Mouse (Mus musculus): ENCODE results near the gene Cyp3a11. TPM values are rescaled to one million over a fixed set of nuclear protein-coding genes. Genes with fewer than 3 reads are reported as not detected.
A peak's percentile ranks its signal among the peaks of the same experiment; 100 is the strongest.
"Not testable (repeated sequence)": the region's sequence is repeated elsewhere in the genome, so short reads cannot be mapped to it uniquely, and the experiment has no call there.

The Cyp3a11 gene
- 6,008 and 10,741 TPM in 2 replicates for total RNA-seq (2014; rRNA removed)
- polyA plus RNA-seq (2012; rRNA removed): 589 and 877 TPM in 2 replicates

- no peak for TF ChIP-seq CTCF (IDR thresholded peaks at IDR 0.05; ENCODE audit: low read depth, low read length)
- peak; percentile 77; the same call in 1 of the 2 replicates for TF ChIP-seq POLR2A (IDR thresholded peaks at IDR 0.05; ENCODE audit: extremely low read depth, insufficient read depth, low read length)
- Histone ChIP-seq H3K27ac (replicated peaks; ENCODE audit: insufficient read depth, low read depth, low read length) (peak within 1 kb of the TSS; percentile 90), H3K4me3 (ENCODE audit: insufficient read depth, low read depth, low read length) (peak within 1 kb of the TSS; percentile 56), H3K36me3 (ENCODE audit: control insufficient read depth, insufficient read depth, low read length) (peaks cover 25% of the 10 kb centered on the region), H3K9ac (ENCODE audit: low read depth, low read length) (peak within 1 kb of the TSS; percentile 79), H3K79me2 (ENCODE audit: control insufficient read depth, insufficient read depth, low read length) (peaks cover 3% of the 10 kb centered on the region; the same call in 1 of the 2 replicates), H3K4me1 (ENCODE audit: control insufficient read depth, insufficient read depth, low read length) (peaks cover 13% of the 10 kb centered on the region), H3K27me3 (ENCODE audit: control insufficient read depth, insufficient read depth, low read length) (no peaks in the 10 kb centered on the region)
- WGBS: 21% methylated on average over 3 of the region's 3 CpGs
- peak; percentile 94 for DNase-seq (ENCODE audit: extremely low read depth, low read depth, low spot score)
These were observed at the start of gene Cyp3a11 for GRCm38 (mm10) chr5:145879688-145880087. Cyp3a11 (minus strand) TSS chr5:145879964.

- Histone ChIP-seq H3K4me3 (ENCODE audit: insufficient read depth, low read depth, low read length) (no peak overlapping the region), H3K27ac (replicated peaks; ENCODE audit: insufficient read depth, low read depth, low read length) (peak overlapping the region; percentile 85; the same call in 1 of the 2 replicates), H3K27me3 (ENCODE audit: control insufficient read depth, insufficient read depth, low read length) (no peaks in the 10 kb centered on the region), H3K79me2 (ENCODE audit: control insufficient read depth, insufficient read depth, low read length) (no peaks in the 10 kb centered on the region), H3K4me1 (ENCODE audit: control insufficient read depth, insufficient read depth, low read length) (peaks cover 9% of the 10 kb centered on the region), H3K9ac (ENCODE audit: low read depth, low read length) (no peak overlapping the region), H3K36me3 (ENCODE audit: control insufficient read depth, insufficient read depth, low read length) (no peaks in the 10 kb centered on the region)
- peak; percentile 97 for DNase-seq (ENCODE audit: extremely low read depth, low read depth, low spot score)
- TF ChIP-seq POLR2A (IDR thresholded peaks at IDR 0.05; ENCODE audit: extremely low read depth, insufficient read depth, low read length): no peak
- no peak for TF ChIP-seq CTCF (IDR thresholded peaks at IDR 0.05; ENCODE audit: low read depth, low read length)
These were observed 33.1 kb upstream of the Cyp3a11 start for GRCm38 (mm10) chr5:145912912-145913311.

GRCm38 (mm10) chr5:145911781-145912180 is 32.0 kb upstream of the Cyp3a11 start:
- no peak overlapping the region; the same call in 1 of the 2 replicates for H3K27ac ChIP-seq (replicated peaks; ENCODE audit: insufficient read depth, low read depth, low read length)
- no peak overlapping the region for H3K9ac ChIP-seq (ENCODE audit: low read depth, low read length)
- H3K4me1 ChIP-seq (ENCODE audit: control insufficient read depth, insufficient read depth, low read length): peaks cover 9% of the 10 kb centered on the region
- no peak for TF ChIP-seq POLR2A (IDR thresholded peaks at IDR 0.05; ENCODE audit: extremely low read depth, insufficient read depth, low read length)
- TF ChIP-seq CTCF (IDR thresholded peaks at IDR 0.05; ENCODE audit: low read depth, low read length): no peak
- no peaks in the 10 kb centered on the region for H3K36me3 ChIP-seq (ENCODE audit: control insufficient read depth, insufficient read depth, low read length)
- H3K27me3 ChIP-seq (ENCODE audit: control insufficient read depth, insufficient read depth, low read length): no peaks in the 10 kb centered on the region
- H3K79me2 ChIP-seq (ENCODE audit: control insufficient read depth, insufficient read depth, low read length): no peaks in the 10 kb centered on the region
- no peak overlapping the region for H3K4me3 ChIP-seq (ENCODE audit: insufficient read depth, low read depth, low read length)
- DNase-seq (ENCODE audit: extremely low read depth, low read depth, low spot score): peak; percentile 100

- WGBS: 90% methylated on average over 2 of the region's 2 CpGs
- DNase-seq (ENCODE audit: extremely low read depth, low read depth, low spot score); H3K4me1 ChIP-seq (ENCODE audit: control insufficient read depth, insufficient read depth, low read length); H3K36me3 ChIP-seq (ENCODE audit: control insufficient read depth, insufficient read depth, low read length); H3K4me3 ChIP-seq (ENCODE audit: insufficient read depth, low read depth, low read length); H3K27me3 ChIP-seq (ENCODE audit: control insufficient read depth, insufficient read depth, low read length); H3K27ac ChIP-seq (replicated peaks; ENCODE audit: insufficient read depth, low read depth, low read length); H3K9ac ChIP-seq (ENCODE audit: low read depth, low read length); H3K79me2 ChIP-seq (ENCODE audit: control insufficient read depth, insufficient read depth, low read length): not testable (repeated sequence)
These were observed 27.2 kb upstream of the Cyp3a11 start for GRCm38 (mm10) chr5:145906937-145907336.

- H3K27me3 ChIP-seq (ENCODE audit: control insufficient read depth, insufficient read depth, low read length): no peaks in the 10 kb centered on the region
- 30% methylated on average over 1 of the region's 1 CpGs for whole genome bisulfite sequencing
- H3K4me3 ChIP-seq (ENCODE audit: insufficient read depth, low read depth, low read length): no peak overlapping the region
- H3K4me1 ChIP-seq (ENCODE audit: control insufficient read depth, insufficient read depth, low read length): peaks cover 16% of the 10 kb centered on the region
- TF ChIP-seq POLR2A (IDR thresholded peaks at IDR 0.05; ENCODE audit: extremely low read depth, insufficient read depth, low read length): no peak
- no peak for TF ChIP-seq CTCF (IDR thresholded peaks at IDR 0.05; ENCODE audit: low read depth, low read length)
- no peaks in the 10 kb centered on the region for H3K36me3 ChIP-seq (ENCODE audit: control insufficient read depth, insufficient read depth, low read length)
- no peaks in the 10 kb centered on the region for H3K79me2 ChIP-seq (ENCODE audit: control insufficient read depth, insufficient read depth, low read length)
- no peak overlapping the region for H3K27ac ChIP-seq (replicated peaks; ENCODE audit: insufficient read depth, low read depth, low read length)
- peak; percentile 90 for DNase-seq (ENCODE audit: extremely low read depth, low read depth, low spot score)
- H3K9ac ChIP-seq (ENCODE audit: low read depth, low read length): no peak overlapping the region
These were observed 24.8 kb upstream of the Cyp3a11 start for GRCm38 (mm10) chr5:145904535-145904934.

GRCm38 (mm10) chr5:145903349-145903748 is 23.6 kb upstream of the Cyp3a11 start:
- 0 out of 2 replicates have a peak overlapping the region, but pooled peaks have one; percentile 66 for H3K9ac ChIP-seq (ENCODE audit: low read depth, low read length)
- H3K27ac ChIP-seq (replicated peaks; ENCODE audit: insufficient read depth, low read depth, low read length): peak overlapping the region; percentile 86

More at GRCm38 (mm10) chr5:145903349-145903748, 23.6 kb upstream of the Cyp3a11 start:
- Histone ChIP-seq H3K4me3 (ENCODE audit: insufficient read depth, low read depth, low read length) (no peak overlapping the region), H3K4me1 (ENCODE audit: control insufficient read depth, insufficient read depth, low read length) (peaks cover 15% of the 10 kb centered on the region), H3K36me3 (ENCODE audit: control insufficient read depth, insufficient read depth, low read length) (no peaks in the 10 kb centered on the region), H3K27me3 (ENCODE audit: control insufficient read depth, insufficient read depth, low read length) (no peaks in the 10 kb centered on the region), H3K79me2 (ENCODE audit: control insufficient read depth, insufficient read depth, low read length) (no peaks in the 10 kb centered on the region)
- DNase-seq (ENCODE audit: extremely low read depth, low read depth, low spot score): peak; percentile 97
- 60% methylated on average over 1 of the region's 1 CpGs for WGBS
- TF ChIP-seq POLR2A (IDR thresholded peaks at IDR 0.05; ENCODE audit: extremely low read depth, insufficient read depth, low read length): no peak
- no peak for TF ChIP-seq CTCF (IDR thresholded peaks at IDR 0.05; ENCODE audit: low read depth, low read length)
